Mouse (Mus musculus): ENCODE measurements around the gene Rnaseh2a.

GRCm38 (mm10) chr8:84967532-84968304 is 1.8 kb downstream of the Rnaseh2a start:
- TF ChIP-seq POLR2A (IDR thresholded peaks at IDR 0.05; ENCODE audit: extremely low read depth, insufficient read depth, low read length) = no peak
- TF ChIP-seq CTCF (IDR thresholded peaks at IDR 0.05; ENCODE audit: low read depth, low read length) = no peak
